In the genomic region with DNA sequence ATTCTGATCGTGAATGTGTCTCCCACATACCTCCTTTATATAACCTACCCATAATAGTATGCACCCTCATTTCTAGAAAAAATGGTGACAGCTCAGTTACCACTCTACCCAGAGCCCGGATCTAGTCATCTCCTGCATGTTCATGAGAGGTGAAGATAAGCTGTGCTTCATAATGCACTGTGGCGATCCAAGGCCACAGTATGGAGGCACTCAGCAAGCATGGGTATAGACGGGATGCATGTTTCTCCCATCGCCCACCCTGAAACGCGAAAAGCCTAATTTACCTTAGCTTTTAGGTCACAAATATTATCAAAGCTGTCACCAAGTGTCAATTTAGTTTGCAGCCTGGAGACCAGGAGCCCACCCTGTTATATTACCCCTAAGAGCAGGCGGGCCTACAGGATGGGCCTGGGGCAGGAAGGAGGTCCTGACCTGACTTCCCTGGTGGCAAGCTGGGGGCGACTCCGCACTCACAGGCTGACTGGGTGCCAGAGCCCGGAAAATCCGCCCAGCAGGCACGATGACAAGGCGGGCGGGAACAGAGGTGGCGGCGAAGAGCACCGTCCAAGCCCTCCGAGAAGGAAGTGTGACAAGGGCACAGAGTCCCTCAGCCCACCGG, we compare ENCODE assay signal across 8 mouse cellular contexts. TPM values are rescaled to one million over a fixed set of nuclear protein-coding genes. Genes with fewer than 3 reads are reported as not detected.
DNase-seq lines count a peak whose midpoint lies in the region; TF ChIP-seq lines count a peak whose summit lies in the region.

No protein-coding gene starts in this region.

- no peak for TF ChIP-seq CTCF in brain, embryonic 14.5 days (IDR thresholded peaks at IDR 0.05; ENCODE audit: borderline replicate concordance, extremely low read depth, insufficient read depth, insufficient read length)
- no peak for TF ChIP-seq CTCF in olfactory bulb, adult 2 months (IDR thresholded peaks at IDR 0.05; ENCODE audit: insufficient read depth, low read depth, low read length)

- H3K4me1 ChIP-seq in olfactory bulb, adult 2 months (ENCODE audit: control insufficient read depth, insufficient read depth, low read length), result no peaks in the 10 kb centered on the region; the same call in 1 of the 2 replicates

- intact Hi-C loops in gastrocnemius, postnatal 36 days (cut with DNase I), result no loop called here

- TF ChIP-seq POLR2A in brain, embryonic 14.5 days (IDR thresholded peaks at IDR 0.05; ENCODE audit: borderline replicate concordance, extremely low read depth, insufficient read depth, insufficient read length, poor library complexity, severe bottlenecking), result no peak
- no peak for TF ChIP-seq POLR2A in olfactory bulb, adult 2 months (IDR thresholded peaks at IDR 0.05; ENCODE audit: insufficient read depth, low read depth, low read length)

- DNase-seq in gastrocnemius, postnatal 10 days, result peak; percentile 67
- DNase-seq in gastrocnemius, postnatal 36 days, result no peak
- DNase-seq in 3T3-L1 (ENCODE audit: low read depth, low spot score), result peak; percentile 33
- peak; percentile 57 for DNase-seq in brain, embryonic 14.5 days (ENCODE audit: low read depth)
- peak; percentile 77 for DNase-seq in heart, postnatal 4 days
- DNase-seq in liver, result peak; percentile 78
- no peak for DNase-seq in gastrocnemius, postnatal 25 days

- peak overlapping the region; percentile 48 for H3K27ac ChIP-seq in olfactory bulb, adult 2 months (ENCODE audit: insufficient read depth, low read depth, low read length)

- peak overlapping the region; percentile 82 for H3K4me3 ChIP-seq in olfactory bulb, adult 2 months (ENCODE audit: insufficient read depth, low read depth, low read length)

- 1% methylated on average over 20 of the region's 20 CpGs for WGBS in olfactory bulb, adult 2 months

RNA-seq across cellular contexts. Expression of gene Cep83, which starts 0.5 kb away (rescaled TPM):
- total RNA-seq in gastrocnemius, postnatal 10 days (2021), result 10 to 100 TPM; 15.3 to 17.6 TPM
- 10 to 100 TPM; 16.0 to 17.5 TPM for total RNA-seq in gastrocnemius, postnatal 36 days (2021)
- polyA plus RNA-seq in brain, embryonic 14.5 days (2012; rRNA removed), result 24.1 and 24.6 TPM in 2 replicates
- total RNA-seq in heart, postnatal 4 days (2021), result 10 to 100 TPM; 26.4 to 26.9 TPM
- polyA plus RNA-seq in olfactory bulb, adult 2 months (2012; ENCODE audit: insufficient read depth, insufficient read length, low replicate concordance, missing spikeins), result not detected in 2 replicates
- 10 to 100 TPM; 16.4 to 17.3 TPM for total RNA-seq in gastrocnemius, postnatal 25 days (2021)

Comparison
In these comparisons a context has a peak if more than half of its experiments do, and no peak if none do; other contexts are left out.
1. DNase-seq: peak in gastrocnemius, postnatal 10 days (single experiment), 3T3-L1 (single experiment), brain, embryonic 14.5 days (single experiment), heart, postnatal 4 days (single experiment) and liver (single experiment); none in gastrocnemius, postnatal 36 days (0 of 2) and gastrocnemius, postnatal 25 days (single experiment).